Mouse (Mus musculus): ENCODE data around the gene Ciart.

DNA sequence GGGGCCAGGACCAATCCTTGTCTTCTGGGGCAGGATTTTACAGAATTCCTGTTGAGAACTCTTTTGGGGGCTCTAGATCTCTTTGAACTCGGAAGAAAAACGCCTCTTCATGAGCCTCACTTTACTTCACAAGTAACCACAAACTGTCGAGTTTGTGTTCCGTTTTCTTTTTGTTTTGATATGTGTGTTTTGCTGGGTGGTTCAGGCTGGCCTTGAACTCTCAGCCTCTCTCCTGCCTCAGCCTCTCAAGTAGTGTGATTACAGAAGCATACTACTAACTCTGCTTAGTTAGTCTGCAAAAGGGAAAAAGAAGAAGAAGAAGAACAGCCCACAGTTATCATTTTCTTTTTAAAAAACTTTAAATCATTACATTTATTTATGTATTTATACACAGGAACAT, 42.1 kb upstream of the Ciart start:
- TF ChIP-seq CTCF (IDR thresholded peaks at IDR 0.05; ENCODE audit: low read depth): no peak
- TF ChIP-seq EP300 (IDR thresholded peaks at IDR 0.05; ENCODE audit: low read depth): no peak

Measured in heart, postnatal 0 days (tissue).